Mouse (Mus musculus) lung, embryonic 16.5 days (tissue): Measurements from ENCODE around the gene Man1c1. TPM values are rescaled to one million over a fixed set of nuclear protein-coding genes. Genes with fewer than 3 reads are reported as not detected.

Source experiments
- ATAC-seq: fragments of 200-750 bp; cut with Nextera tagmentation; 2 replicates; pipeline ENCODE4 v1.8.0; 2017; ENCODE audit warnings: low read depth, mild to moderate bottlenecking, moderate library complexity
- H3K27ac ChIP-seq: fragments of 300-500 bp; sonication (generic); 2 replicates; pipeline ENCODE4 v1.5.1; 2014; ENCODE audit warnings: mild to moderate bottlenecking, control low read depth, low read length
- H3K27me3 ChIP-seq: fragments of 300-500 bp; sonication (generic); 2 replicates; pipeline ENCODE4 v1.6.1; 2014; ENCODE audit warnings: low read depth, low read length, mixed read lengths; ENCODE audit not compliant: control insufficient read depth, insufficient read depth
- H3K36me3 ChIP-seq: fragments of 300-500 bp; sonication (generic); 2 replicates; pipeline ENCODE4 v1.6.1; 2014; ENCODE audit warnings: low read length; ENCODE audit not compliant: control insufficient read depth, insufficient read depth
- H3K4me1 ChIP-seq: fragments of 300-500 bp; sonication (generic); replicated peaks from 2 replicates; pipeline ENCODE4 v1.6.1; 2014; ENCODE audit warnings: low read length, mixed read lengths; ENCODE audit not compliant: control insufficient read depth, insufficient read depth
- H3K4me2 ChIP-seq: fragments of 300-500 bp; sonication (generic); 2 replicates; pipeline ENCODE4 v1.6.1; 2014; ENCODE audit warnings: low read depth, low read length, control low read depth
- H3K4me3 ChIP-seq: fragments of 300-500 bp; sonication (generic); 2 replicates; pipeline ENCODE4 v1.5.1; 2014; ENCODE audit warnings: mild to moderate bottlenecking, low read length, control low read depth
- H3K9ac ChIP-seq: fragments of 300-500 bp; sonication (generic); 2 replicates; pipeline ENCODE4 v1.6.1; 2014; ENCODE audit warnings: low read length, control low read depth
- H3K9me3 ChIP-seq: fragments of 300-500 bp; sonication (generic); 2 replicates; pipeline ENCODE4 v1.6.1; 2016; ENCODE audit warnings: low read length; ENCODE audit not compliant: control insufficient read depth
- WGBS: fragments of 180-500 bp; shearing (Covaris S2); extraction: QIAGEN DNeasy Blood & Tissue Kit; methylation state at CpG from one replicate; pipeline ENCODE4 v1.1.7; 2014; 5-methylcytosine and 5-hydroxymethylcytosine counted together
- polyA plus RNA-seq: library from polyadenylated mRNA; unstranded; fragments of >200 nt; fragmentation: Nextera tagmentation; extraction: Ambion mirVana; gene quantifications from 2 replicates; pipeline ENCODE4 v1.2.1, GENCODE M21; 2015

Gene Man1c1
- 1.9 and 2.1 TPM in 2 replicates for polyA plus RNA-seq

GRCm38 (mm10) chr4:134703835-134704546, at the start of gene Man1c1:
Man1c1 (minus strand) TSS chr4:134704290.
- no peaks in the 10 kb centered on the region for H3K36me3 ChIP-seq
- no peak within 1 kb of the TSS for H3K27ac ChIP-seq
- under 1% methylated on average over 70 of the region's 81 CpGs for WGBS
- H3K4me2 ChIP-seq = peak within 1 kb of the TSS; percentile 100
- peak within 1 kb of the TSS; percentile 67 for H3K9ac ChIP-seq
- peak; percentile 98 for ATAC-seq
- H3K4me1 ChIP-seq = peaks cover 15% of the 10 kb centered on the region
- H3K27me3 ChIP-seq = peaks cover 13% of the 10 kb centered on the region; the same call in 1 of the 2 replicates
- no peaks in the 10 kb centered on the region for H3K9me3 ChIP-seq
- peak within 1 kb of the TSS; percentile 68 for H3K4me3 ChIP-seq

GRCm38 (mm10) chr4:134753516-134754261, 49.6 kb upstream of the Man1c1 start:
- Histone ChIP-seq H3K4me3 (no peak overlapping the region), H3K9ac (no peak overlapping the region), H3K4me2 (no peak overlapping the region), H3K27ac (peak overlapping the region; percentile 13; the same call in 1 of the 2 replicates), H3K36me3 (peaks cover 5% of the 10 kb centered on the region; the same call in 1 of the 2 replicates), H3K27me3 (no peaks in the 10 kb centered on the region), H3K9me3 (no peaks in the 10 kb centered on the region), H3K4me1 (peaks cover 50% of the 10 kb centered on the region)
- 35% methylated on average over 17 of the region's 17 CpGs for WGBS
- ATAC-seq = peak; percentile 28; the same call in 1 of the 2 replicates

GRCm38 (mm10) chr4:134752911-134753426, 48.9 kb upstream of the Man1c1 start:
- Histone ChIP-seq H3K27ac (no peak overlapping the region), H3K4me1 (peaks cover 46% of the 10 kb centered on the region)
- peak; percentile 60 for ATAC-seq

DNA sequence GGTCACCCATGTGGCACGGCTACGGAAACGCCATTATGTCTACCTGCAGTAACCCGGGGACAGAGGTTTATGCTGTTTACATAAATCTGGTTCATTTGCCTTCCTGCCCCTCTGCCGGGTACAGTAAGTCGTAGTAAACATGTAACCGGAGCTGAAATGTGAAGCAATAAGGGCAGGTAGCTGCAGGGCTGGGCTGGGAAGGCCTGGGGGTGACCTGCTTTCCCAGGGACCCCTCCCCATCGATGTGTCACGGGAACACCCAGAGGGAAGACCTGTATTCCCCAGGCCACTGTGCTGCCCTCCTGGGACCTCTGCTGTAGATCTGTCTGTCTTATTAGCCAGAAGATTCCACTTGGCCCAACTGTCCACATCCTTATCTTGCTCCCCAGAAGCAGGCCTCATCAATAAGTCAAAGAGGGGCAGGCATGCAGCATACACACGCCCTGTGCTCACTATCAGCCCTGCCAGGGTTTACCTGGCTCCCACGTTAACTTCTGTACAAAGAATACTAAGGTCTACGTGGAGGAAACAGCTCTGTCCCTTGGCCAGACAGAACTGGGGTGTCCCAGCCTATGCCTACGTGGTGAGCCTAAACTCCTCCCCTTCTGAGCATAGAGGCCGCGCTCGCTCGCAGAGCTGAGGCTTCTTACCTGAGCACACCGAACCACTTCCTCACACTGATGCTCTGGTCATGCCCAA, 47.7 kb upstream of the Man1c1 start:
- peaks cover 10% of the 10 kb centered on the region; the same call in 1 of the 2 replicates for H3K36me3 ChIP-seq
- ATAC-seq = no peak
- H3K9ac ChIP-seq = no peak overlapping the region
- WGBS = 77% methylated on average over 18 of the region's 18 CpGs
- no peak overlapping the region for H3K27ac ChIP-seq
- H3K27me3 ChIP-seq = no peaks in the 10 kb centered on the region
- no peak overlapping the region for H3K4me3 ChIP-seq
- no peak overlapping the region for H3K4me2 ChIP-seq
- H3K9me3 ChIP-seq = no peaks in the 10 kb centered on the region
- peaks cover 46% of the 10 kb centered on the region for H3K4me1 ChIP-seq

More at GRCm38 (mm10) chr4:134752911-134753426, 48.9 kb upstream of the Man1c1 start:
- Histone ChIP-seq H3K27me3 (no peaks in the 10 kb centered on the region), H3K36me3 (peaks cover 8% of the 10 kb centered on the region; the same call in 1 of the 2 replicates), H3K9me3 (no peaks in the 10 kb centered on the region), H3K4me3 (no peak overlapping the region), H3K4me2 (no peak overlapping the region), H3K9ac (no peak overlapping the region)
- 49% methylated on average over 11 of the region's 11 CpGs for WGBS

- H3K9ac ChIP-seq = no peak overlapping the region
- WGBS = 64% methylated on average over 6 of the region's 6 CpGs
- H3K4me3 ChIP-seq = no peak overlapping the region
- H3K4me2 ChIP-seq = no peak overlapping the region
- H3K27ac ChIP-seq = no peak overlapping the region
- peaks cover 42% of the 10 kb centered on the region for H3K4me1 ChIP-seq
- no peaks in the 10 kb centered on the region for H3K9me3 ChIP-seq
- H3K27me3 ChIP-seq = no peaks in the 10 kb centered on the region
- peaks cover 19% of the 10 kb centered on the region; the same call in 1 of the 2 replicates for H3K36me3 ChIP-seq
- ATAC-seq = no peak
Observed at GRCm38 (mm10) chr4:134750825-134751224, 46.7 kb upstream of the Man1c1 start.

GRCm38 (mm10) chr4:134750263-134750662, 46.2 kb upstream of the Man1c1 start:
- H3K4me3 ChIP-seq = no peak overlapping the region
- H3K27me3 ChIP-seq = no peaks in the 10 kb centered on the region
- ATAC-seq = 0 out of 2 replicates have a peak, but pooled peaks have one; percentile 7
- peaks cover 19% of the 10 kb centered on the region; the same call in 1 of the 2 replicates for H3K36me3 ChIP-seq
- no peaks in the 10 kb centered on the region for H3K9me3 ChIP-seq
- H3K27ac ChIP-seq = no peak overlapping the region
- WGBS = 33% methylated on average over 5 of the region's 5 CpGs
- H3K4me1 ChIP-seq = peaks cover 39% of the 10 kb centered on the region
- H3K9ac ChIP-seq = no peak overlapping the region
- no peak overlapping the region for H3K4me2 ChIP-seq

- Histone ChIP-seq H3K9ac (no peak overlapping the region), H3K4me1 (peaks cover 31% of the 10 kb centered on the region), H3K4me3 (no peak overlapping the region), H3K4me2 (no peak overlapping the region), H3K36me3 (peaks cover 19% of the 10 kb centered on the region; the same call in 1 of the 2 replicates), H3K27me3 (no peaks in the 10 kb centered on the region), H3K27ac (no peak overlapping the region; the same call in 1 of the 2 replicates), H3K9me3 (no peaks in the 10 kb centered on the region)
- WGBS = 58% methylated on average over 21 of the region's 21 CpGs
- no peak for ATAC-seq
Observed at GRCm38 (mm10) chr4:134749301-134750030, 45.4 kb upstream of the Man1c1 start.

- peaks cover 19% of the 10 kb centered on the region; the same call in 1 of the 2 replicates for H3K36me3 ChIP-seq
- H3K27ac ChIP-seq = no peak overlapping the region
- no peak overlapping the region for H3K4me2 ChIP-seq
- peaks cover 16% of the 10 kb centered on the region for H3K4me1 ChIP-seq
- WGBS = 83% methylated on average over 16 of the region's 16 CpGs
- H3K27me3 ChIP-seq = no peaks in the 10 kb centered on the region
- no peak for ATAC-seq
- no peak overlapping the region for H3K4me3 ChIP-seq
- H3K9me3 ChIP-seq = no peaks in the 10 kb centered on the region
- no peak overlapping the region for H3K9ac ChIP-seq
Observed at GRCm38 (mm10) chr4:134745900-134746661, 42.0 kb upstream of the Man1c1 start.
